Mouse (Mus musculus): ENCODE data around the gene Pes1.

The Pes1 gene

DNA sequence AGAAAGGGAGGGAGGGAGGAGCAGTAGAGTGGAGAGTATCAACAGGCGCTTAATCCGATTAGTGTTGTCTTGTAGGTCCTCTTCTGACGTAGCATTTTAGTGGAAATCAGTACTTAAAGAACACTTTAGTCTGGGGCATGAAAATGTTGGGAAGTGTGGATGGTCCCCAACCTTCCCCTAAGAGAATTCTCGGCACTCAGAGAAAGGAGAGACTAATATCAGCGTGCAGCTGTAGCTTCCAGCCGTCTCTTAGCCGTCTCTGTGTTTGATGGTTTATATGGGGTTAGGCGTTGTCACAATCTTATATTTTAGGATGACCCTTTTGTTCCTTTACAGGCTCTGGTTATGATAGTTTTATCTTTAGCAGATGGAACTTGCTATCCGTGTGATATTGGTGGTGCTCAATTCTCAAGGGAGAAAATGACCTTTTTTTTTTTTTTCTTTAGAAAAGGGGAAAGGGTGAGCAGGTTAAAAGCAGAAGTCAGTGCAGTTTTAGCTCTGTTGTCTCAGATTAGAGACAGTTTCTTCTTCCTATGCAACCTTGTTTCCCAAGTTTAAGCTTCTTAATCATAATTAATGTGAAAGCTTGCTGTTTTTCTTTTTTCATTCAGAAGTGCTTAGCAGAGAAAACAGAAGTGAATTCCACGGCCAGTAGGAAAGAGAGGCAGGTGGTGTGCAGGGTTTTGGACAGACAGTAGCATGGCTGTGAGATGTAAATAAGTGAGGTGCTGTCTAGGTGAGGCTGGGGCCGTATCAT is 819 bp downstream of the Pes1 start:
- DNase-seq, result no peak

DNA sequence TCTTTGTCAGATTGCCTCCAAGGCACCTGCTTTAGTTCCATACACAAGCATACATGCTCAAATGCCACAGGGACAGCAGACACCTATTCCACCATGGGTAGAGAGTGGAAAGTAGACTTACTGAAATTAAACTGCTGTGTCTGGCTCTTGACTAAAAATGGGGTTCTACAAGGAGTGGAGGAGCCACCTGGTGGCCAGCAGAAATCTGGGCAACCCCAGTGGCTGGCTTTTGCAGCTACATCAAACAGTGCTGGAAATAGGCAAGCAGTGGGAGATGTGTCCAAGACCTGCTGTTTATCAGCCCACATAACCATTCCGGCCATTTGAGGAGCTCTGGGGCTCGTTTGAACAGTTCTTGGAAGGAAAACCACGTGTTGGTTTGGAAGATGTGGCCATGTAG is 6.1 kb downstream of the Pes1 start:
- peak in 1 of 2 experiments; percentile 19 for DNase-seq

DNA sequence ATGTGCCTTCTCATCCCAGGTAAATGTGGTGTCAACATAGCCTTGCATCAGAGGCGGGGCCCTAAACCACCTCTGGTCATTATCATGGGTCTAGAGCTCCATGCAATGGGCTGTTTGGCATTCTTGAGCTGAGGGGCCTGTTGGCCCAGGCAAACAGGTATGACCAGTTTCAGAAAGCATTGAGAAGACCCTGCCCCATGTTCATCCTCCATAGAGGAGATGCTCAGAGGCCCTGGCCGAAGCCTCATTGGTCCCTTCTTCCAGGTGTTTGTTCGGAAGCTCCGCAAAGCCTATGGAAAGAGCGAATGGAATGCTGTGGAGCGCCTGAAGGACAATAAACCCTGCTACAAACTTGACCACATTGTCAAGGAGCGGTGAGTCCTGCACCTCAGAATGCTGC is 6.6 kb downstream of the Pes1 start:
- DNase-seq, result no peak

DNA sequence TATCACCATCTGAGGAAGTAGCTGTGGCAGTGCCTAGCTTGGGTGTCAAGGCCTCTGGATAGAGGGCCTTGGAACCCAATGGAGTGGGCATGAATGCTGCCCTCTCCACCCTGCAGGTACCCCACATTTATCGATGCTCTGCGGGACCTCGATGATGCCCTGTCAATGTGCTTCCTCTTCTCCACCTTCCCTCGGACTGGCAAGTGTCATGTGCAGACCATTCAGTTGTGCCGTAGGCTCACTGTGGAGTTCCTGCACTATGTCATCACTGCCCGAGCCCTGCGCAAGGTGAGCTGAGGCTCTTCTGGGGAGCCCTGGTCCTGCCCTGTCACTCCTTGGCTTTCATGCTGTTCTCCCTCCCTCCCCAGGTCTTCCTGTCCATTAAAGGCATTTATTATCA is 9.3 kb downstream of the Pes1 start:
- DNase-seq, result no peak

DNA sequence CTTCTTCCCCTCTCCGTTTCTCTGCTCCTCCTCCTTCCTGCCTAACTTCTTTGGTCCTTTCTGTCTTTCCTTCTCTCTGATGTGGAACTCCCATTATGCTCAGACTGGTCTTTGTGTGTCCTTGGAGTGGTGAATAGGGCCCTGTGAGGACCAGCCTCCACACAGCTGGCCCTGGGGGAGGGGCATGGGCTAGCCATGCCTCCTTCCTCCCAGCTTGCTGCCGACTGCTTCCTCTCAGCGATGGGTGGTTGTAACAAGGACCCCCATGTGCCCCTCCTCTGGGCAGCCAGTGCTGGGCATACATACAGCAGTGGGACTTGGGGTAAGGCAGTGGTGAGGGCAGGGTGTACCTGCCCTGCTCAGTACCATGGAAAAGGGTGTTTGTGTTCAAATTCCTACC is 10.5 kb downstream of the Pes1 start:
- peak; percentile 13 to 40 for DNase-seq

DNA sequence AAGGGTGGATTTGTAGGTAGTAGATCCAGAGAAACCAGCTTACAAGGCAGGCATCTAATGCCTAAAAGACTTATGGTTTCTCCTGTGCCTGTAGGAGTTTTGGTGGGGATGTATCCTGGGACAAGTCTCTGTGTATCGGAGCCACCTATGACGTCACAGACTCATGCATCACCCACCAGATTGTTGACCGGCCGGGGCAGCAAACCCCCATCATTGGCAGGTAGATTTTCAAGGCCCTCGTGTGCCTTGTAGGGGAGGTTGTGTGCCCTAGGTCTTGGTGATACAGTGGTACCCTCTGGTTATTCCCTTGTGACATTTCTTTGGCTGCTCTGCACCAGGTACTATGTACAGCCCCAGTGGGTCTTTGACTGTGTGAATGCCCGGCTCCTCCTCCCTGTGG is 12.9 kb downstream of the Pes1 start, which contains the start of gene 4930556J24Rik:
Gene 4930556J24Rik, minus strand, starts transcription at position 101 of the 400 bp plus-strand sequence.
- DNase-seq, result no peak

DNA sequence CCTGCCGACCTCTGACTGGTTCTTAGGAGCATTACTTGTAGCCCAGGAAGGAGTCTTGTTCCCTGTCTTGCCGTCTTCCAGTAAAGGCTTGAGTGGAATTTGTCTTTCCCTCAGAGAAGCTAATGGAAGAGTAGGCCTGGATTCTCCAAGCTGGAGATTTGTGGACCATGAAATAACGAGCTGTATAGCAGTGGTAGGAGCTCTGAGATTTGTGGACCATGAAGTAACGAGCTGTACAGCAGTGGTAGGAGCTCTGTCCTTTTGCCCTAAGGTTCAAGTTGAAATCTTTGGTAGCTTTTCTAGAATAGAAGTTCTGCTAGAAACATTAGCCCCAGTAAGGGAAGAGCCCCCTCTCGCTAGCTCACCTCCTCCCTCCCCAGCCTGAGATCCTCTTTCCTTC is 14.6 kb downstream of the Pes1 start:
- no peak for DNase-seq

DNA sequence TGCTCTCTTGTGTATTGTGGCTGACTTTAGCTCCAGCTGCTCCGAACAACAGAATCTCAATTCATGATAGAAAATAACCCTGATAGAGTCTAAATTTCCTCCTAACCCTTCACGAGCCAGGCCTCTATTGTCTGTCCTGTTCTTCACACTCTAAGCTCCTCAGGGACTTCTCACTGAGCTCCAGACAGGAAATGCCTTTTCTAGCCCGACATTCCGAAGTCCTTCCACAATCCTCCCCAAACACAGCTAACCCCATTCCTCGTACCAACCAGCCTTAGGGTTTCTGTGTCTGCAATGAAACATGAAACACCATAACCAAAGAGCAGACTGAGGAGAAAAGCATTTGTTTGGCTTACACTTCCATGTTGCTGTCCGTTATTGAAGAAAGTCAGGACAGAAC is 17.8 kb downstream of the Pes1 start:
- DNase-seq, result no peak

DNA sequence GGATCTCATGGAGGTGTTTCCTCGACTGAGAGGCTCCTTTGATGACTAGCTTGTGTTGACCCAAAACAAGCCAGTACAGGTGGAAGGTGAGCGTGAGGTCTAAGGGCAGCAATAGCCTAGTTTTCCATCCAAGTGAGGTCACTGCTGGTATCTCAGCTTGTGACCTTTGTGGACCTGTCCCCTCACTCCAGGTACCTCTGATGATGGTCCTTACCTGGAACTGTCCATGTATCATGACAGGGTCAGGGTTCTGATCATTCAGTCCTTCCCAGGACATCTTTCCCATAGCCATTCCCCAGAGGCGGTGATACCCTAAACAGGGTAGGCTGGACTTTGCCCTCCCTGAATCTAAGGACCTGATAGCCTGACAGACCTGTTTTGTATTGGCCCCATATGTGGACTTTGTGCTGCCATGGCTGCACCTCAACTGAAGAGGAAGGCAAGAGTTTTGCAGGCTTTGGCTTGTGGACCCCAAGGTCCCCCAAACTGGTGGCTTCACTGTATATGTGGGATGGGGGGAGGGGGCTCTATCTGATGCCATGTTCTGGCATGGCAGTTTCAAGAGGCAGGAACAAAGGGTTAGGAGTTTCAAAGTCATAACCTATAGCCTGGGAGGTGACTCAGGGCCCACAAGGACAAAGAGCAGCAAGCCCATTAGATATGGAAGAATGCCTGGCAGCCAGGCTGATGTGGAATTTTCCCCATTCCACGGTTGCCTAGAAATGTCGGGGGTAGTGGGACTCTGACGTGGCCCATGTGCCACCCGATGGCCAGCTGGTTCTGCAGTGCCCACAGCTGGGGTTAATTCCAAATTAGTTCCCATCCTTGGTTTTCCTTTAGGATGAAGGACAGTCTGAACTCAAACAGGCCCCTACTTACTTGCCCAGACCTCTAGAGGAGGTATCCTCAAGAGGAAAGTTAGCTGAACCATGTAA is 18.8 kb downstream of the Pes1 start:
- no peak for DNase-seq

DNA sequence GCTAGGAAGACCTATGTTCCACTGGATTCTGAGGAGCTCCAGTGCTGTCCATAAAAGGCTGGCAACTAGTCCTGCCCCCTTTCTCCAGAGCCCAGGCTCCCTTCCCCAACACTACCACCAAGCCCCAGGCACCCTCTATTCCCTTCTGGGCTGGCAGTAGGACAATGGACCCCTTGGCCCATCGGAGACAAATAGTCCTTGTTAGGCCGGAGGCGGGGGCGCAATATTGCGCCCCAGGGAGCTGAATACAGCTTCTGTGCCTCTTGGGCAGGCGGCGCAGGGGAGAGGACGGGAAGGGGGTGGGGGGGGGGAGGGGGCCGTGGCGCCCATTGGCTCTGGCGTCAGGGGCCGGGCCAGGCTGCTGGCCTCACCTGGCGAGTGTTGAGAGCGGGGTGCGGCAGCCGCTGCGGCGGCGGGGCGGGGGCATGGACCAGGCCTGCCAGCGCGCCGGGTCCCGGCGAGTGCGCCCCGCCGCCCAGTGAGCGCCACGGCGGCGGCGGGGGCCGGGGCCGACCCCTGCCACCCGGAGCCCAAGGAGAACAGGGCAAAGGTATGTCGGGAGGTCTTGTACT is 19.6 kb downstream of the Pes1 start, which contains the start of gene Gal3st1:
Gene Gal3st1, plus strand, starts transcription at position 346 of the 572 bp plus-strand sequence.
- DNase-seq, result peak in 1 of 2 experiments; percentile 37

DNA sequence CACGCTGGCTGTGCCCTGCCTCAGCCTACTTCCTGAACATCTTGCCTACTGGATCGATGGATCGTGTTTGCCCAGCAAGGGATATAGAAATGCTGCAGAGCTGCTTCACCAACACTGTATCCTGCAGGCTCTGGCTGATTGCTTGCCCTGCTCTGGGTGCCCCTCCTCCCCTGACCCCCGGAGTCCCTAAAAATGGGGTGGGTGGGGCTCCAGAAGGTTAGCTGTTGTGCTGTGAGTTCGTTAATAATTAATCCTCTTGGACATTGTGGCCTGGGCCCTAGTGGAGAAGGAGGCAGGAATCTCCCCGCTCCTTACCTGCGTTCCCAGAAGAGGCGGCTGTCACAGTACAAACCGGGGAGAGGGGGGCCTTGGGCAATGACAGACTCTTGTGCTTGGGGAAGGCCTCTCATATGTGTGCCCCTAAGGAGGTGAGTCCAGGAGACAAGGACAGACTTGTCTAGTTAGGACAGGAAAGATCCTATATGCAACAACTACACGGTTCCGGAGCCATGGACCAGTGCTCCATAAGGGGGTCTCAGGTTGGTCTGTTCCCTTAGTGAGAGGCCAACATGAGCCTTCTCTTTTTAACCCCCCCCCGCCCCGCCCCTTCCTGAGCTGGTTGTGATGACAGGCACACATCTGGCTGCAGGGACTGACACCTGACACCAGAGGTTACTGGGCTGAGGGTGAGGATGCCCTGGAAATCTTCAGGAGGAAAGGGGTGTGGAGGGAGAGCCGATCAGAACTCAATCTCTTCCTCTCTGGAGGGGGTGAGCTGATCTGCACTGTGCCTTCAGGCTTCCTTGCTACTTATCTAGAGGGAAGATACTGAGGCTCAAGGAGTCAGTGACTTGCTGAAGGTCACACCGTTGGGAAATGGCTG is 20.3 kb downstream of the Pes1 start:
- DNase-seq, result no peak

DNA sequence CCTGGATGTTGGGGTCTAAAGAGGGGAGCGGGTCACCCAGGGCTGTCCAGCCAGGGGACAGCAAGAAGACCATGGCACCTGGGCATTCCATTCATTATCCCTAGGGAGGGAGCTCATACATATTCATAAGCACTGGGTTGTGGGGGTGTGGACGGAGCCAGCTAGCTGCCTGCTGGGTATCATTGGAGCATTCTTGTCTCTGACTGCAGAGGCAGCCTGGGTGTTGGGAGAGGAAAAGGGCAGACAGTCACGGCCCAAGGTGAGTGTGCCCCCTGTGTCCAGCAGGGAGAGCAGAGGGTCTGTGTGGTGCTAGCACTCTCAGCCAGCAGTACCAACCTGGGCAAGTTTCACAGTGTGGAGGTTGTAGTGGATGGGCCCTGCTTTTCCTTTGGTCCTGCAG is 26.0 kb downstream of the Pes1 start:
- no peak for DNase-seq

DNA sequence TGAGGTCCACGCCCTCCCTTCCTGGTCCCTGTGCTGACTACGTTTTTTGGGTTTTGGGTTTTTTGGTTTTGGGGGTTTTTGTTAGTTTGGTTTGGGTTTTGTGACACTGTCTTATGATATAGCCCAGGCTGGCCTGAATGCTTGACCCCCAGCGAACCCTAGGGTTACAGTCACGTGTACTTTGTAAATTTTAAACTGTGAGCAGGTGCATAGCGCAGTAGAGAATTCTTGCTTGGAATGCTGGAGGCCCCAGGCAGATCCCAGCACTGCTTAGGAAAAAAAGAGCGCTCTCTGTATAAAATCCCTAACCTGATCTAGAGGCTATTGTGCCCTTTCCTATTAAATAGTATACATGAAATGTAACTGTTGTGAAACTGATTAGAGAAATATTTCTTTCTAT is 29.4 kb downstream of the Pes1 start:
- DNase-seq, result no peak

DNA sequence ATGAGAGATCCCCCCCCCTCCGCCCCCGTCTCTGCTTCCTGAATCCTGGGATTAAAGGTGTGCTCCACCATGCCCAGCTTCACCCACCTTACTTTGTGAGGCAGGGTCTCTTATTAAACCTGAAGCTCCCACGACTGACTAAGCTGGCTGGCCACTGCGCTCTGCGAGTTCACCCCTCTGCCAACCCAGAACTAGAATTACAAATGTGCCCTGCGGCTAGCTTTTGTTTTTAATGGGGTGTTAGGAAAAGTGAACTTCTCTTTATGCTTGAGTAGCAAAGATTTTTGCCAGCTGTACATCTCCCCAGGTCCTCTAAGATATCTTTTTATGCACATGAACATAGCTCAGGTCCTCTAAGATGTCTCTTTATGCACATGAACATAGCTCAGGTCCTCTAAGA is 30.1 kb downstream of the Pes1 start:
- DNase-seq, result no peak

DNA sequence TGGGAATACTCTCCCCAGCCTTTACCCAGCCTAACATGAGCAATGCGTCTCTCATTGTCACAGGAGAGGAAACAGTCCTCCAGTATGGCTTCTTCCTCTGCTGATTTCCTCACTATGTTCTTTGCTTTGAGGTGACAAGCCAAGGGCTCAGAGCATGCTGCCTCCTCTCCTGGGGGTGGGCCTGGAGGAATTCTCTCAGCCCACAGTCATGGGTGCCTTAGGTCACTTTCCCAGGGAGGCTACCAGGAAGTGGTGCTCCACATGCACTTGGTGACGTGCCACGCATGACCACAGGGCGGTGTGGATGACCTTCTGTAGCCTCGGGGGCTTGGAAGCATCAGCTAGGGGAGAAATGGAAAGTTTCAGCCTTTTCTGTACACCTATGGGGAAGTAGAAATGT is 31.7 kb downstream of the Pes1 start:
- no peak for DNase-seq

DNA sequence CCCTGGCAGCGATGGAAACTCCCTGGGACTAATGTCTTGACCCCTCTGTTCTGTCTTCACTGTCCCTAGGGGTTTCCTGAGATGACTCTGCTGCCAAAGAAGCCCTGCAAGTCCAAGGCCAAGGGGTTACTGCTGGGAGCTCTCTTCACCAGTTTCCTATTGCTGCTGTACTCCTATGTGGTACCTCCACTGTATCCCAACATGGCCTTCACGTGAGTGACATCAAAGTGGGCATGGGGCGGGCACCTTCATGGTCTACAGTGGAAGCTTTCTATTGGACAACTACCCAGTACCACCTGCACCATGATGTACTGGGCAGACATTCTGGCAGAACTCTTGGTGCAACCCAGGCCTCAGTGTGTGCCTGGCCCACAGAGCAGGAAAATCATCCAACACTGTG is 33.1 kb downstream of the Pes1 start:
- DNase-seq, result no peak

DNA sequence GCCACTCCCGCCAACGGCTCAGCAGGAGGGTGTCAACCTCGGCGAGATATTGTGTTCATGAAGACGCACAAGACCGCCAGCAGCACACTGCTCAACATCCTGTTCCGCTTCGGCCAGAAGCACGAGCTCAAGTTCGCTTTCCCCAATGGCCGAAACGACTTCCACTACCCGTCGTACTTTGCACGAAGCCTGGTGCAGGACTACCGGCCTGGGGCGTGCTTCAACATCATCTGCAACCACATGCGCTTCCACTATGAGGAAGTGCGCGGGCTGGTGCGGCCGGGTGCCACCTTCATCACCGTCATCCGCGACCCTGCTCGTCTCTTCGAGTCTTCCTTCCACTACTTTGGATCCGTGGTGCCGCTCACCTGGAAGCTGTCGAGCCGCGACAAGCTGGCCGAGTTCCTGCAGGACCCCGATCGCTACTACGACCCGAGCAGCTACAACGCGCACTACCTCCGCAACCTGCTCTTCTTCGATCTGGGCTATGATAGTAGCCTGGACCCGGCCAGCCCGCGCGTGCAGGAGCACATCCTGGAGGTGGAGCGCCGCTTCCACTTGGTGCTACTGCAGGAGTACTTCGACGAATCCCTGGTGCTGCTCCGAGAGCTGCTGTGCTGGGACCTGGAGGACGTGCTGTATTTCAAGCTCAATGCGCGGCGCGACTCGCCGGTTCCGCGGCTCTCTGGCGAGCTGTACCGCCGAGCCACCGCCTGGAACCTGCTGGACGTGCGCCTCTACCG is 34.4 kb downstream of the Pes1 start:
- peak; percentile 31 to 45 for DNase-seq

DNA sequence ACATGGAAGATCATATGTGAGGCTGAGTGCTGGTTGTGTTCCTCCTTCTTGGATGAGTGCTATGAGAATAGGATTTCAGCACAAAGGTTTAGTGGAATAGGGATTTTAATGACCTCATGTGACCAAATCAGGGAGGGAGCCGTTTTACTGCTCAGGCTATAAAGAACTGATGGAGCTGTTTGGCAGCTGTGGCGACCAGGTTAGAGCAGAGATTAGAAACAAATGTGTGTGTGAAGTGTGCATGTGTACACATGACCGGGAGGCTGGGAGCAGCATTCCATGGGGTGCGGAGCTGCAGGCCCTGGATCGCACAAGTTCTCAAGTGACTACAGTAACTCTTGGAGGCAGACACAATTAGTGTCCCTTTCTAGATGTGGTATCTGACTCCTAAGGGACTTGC is 35.8 kb downstream of the Pes1 start:
- DNase-seq, result no peak

DNA sequence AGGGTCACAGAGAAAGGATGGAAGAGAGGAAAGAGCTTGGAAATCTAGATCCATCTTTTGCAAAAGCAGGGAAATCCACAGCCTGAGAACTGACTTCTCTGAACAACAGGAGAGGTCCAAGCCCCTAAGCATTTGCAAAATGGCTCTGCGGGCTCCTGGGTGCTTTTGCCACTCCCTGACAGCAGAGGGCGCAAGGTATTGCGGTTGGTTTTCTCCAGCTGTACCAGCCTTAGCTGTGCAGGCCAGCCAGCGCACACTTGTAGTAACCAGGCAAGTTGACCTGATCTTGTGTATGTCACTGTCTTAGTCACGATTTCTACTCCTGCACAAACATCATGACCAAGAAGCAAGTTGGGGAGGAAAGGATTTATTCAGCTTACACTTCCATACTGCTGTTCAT is 37.8 kb downstream of the Pes1 start:
- peak; percentile 83 to 87 for DNase-seq

DNA sequence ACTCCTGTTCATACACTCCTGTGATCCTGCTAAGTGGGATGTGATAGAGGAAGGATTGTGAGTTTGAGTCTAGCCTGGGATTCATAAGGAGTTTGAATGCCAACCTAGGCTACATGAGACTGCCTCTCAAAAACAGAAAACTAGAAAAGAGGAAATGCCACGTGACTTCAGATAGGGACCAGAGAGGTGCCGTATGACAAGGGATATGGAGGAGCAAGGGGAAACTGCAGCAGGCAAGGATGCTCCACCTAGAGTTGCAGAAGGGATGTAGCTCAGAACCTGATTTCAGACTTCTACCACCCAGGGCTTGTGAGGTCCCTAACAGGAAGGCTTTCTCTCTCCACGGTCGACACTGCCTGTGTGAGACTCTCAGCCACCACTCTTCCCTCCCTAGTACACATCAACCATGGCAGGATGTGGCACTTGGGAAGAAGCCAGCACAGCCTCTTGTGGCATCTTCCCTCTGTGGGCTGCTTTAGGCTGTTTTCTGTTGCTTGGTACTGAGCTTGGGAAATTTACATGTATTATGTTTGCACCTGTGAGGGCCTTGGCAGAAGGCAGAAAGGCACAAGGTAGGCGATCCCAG is 41.5 kb downstream of the Pes1 start:
- DNase-seq, result no peak

DNA sequence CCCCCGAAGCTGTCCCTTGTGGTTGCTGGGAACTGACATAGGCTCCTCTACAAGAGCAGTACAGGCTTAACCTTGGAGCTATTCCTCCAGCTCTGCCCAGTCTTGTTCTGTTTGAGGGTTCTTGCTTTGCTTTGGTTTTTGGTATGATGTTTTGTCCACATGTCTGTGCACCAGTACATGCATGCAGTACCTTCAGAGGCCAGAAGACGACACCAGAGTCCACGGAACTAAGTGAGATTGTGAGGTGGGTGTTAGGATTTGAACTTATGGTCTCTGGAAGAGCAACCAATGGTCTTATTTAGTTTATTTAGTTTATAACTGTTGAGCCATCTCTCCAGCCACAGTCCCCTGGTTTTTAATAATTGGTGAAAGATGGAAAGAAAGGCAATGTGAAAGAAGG is 42.7 kb downstream of the Pes1 start:
- DNase-seq, result no peak
